Mouse (Mus musculus) heart, postnatal 36 days (tissue): ENCODE measurements around the gene Adra1d. TPM values are rescaled to one million over a fixed set of nuclear protein-coding genes. Genes with fewer than 3 reads are reported as not detected.

Experiments
- DNase-seq, 2 experiments: peaks; one replicate each; pipeline ENCODE4 v3.0.0; 2021 to 2022
- intact Hi-C: fragments of 180-260 bp; cut with DNase I; formaldehyde crosslinking; loops from one replicate; pipeline ENCODE4 v1.15.1; 2025
- total RNA-seq, 2 experiments: library from RNA; stranded (reverse); gene quantifications; 2 replicates each; pipeline ENCODE4 v1.2.3; 2021

The Adra1d gene
- total RNA-seq, 2 experiments from 2014 or later: 3.3 to 3.8 TPM

- intact Hi-C loops: no loop called here
- no peak for DNase-seq
Observed at GRCm38 (mm10) chr2:131502561-131502960, 59.5 kb downstream of the Adra1d start.

GRCm38 (mm10) chr2:131501886-131502285, 60.2 kb downstream of the Adra1d start:
- intact Hi-C loops: no loop called here
- DNase-seq: no peak

DNA sequence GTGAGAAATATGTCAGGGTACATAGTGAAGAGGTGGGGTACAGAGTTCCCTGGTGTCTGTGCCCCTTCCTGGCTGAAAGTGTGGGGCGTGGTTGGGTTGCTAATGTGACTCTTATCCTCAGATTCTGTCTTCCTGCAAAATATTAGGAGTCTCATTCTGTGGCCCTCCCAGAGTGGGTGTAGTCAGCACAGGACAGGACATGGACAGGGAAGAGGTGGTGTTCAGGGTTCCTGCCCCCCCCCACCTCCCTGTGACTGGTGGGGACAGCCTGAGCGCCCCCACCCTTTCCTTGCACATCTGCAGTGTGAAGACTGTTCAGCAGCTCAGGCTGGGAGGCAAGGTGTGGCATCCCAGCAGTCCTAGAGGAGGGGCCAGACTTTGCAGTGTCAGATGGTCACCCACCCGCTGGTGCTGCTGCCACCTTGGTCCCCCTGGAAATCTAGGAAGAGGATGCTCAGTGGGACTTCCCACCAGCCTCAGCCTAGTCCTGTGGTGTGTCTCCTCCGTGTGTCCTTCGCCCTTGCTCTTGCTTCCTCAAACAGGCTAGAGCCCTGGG, 62.7 kb downstream of the Adra1d start:
- no peak for DNase-seq
- intact Hi-C loops: loop anchor here (5.0 kb wide), 1 partner anchor 37 kb away; no protein-coding TSS in a partner anchor

DNA sequence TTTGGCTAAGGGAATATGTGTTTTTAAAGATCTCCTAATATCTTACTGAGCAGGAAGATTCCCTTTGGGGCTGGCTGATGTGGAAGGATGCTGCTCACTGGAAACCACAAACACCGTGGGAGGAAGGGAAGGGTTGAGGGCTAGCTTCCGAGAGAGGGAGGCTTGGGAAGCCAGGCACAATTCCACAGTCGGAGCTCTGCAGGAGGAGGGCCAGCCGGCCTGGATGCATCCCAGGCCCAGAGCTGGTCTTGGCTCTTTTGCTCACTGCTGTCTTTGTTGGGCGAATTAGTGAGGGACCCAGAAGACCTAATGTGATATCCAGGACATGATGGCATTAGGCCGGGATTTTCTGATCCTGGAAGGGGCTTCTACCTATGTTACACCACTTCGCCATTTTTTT, 63.9 kb downstream of the Adra1d start:
- DNase-seq: peak; percentile 55 to 59
- intact Hi-C loops: loop anchor here (5.0 kb wide), 1 partner anchor 36 kb away; no protein-coding TSS in a partner anchor

DNA sequence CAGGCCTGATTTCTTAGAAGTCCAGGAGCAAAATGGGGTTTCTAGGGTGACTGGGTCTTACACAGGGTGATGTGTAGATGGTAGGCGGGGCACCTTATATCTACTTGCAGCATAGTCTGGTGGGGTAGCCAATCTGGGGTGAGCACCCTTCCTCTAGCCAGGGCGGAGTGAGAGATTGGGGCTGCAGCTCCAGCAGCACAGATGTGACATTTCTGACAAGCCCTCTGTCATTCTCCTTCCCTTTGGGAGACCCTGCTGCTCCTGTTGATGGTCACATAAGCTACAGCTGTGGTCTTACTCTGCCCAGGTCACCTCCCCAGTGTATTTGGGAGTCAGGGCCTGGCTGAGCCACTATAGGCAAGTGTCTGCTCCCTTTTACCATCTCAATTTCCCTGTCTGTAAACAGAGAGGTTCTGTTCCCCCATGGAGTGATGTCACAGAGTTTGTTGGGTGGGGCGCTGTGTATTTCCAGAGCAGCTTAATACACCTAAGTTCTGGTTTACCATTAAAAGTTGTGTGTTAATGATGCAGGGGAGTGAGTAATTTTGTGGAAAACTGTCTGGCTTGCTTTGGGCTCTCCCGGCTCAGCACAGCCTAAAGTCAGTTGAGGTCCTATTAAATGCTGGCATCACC, 64.7 kb downstream of the Adra1d start:
- intact Hi-C loops: loop anchor here (5.0 kb wide), 1 partner anchor 35 kb away; no protein-coding TSS in a partner anchor
- no peak for DNase-seq

GRCm38 (mm10) chr2:131496125-131496820, 65.8 kb downstream of the Adra1d start:
- DNase-seq: no peak
- intact Hi-C loops: loop anchor here (5.0 kb wide), 1 partner anchor 34 kb away; no protein-coding TSS in a partner anchor

Other genes with a start within 250 kb of the Adra1d start
- gene Rnf24, start 209.4 kb downstream of the Adra1d start, total RNA-seq: 1 to 10 TPM; 2.9 to 3.2 TPM
- 10 to 100 TPM; 21.4 to 22.2 TPM for gene Smox, start 70.8 kb downstream of the Adra1d start, total RNA-seq